Mouse (Mus musculus) kidney, adult 2 months (tissue): Measurements from ENCODE around the gene Tnfsf8.

Experiments used
- CTCF ChIP-seq: fragments of 200-500 bp; conservative IDR thresholded peaks from 2 replicates; pipeline ENCODE4 v1.5.1; 2011; ENCODE audit warnings: low read depth, mild to moderate bottlenecking, control low read depth, low read length, moderate library complexity, mixed read lengths; ENCODE audit not compliant: insufficient read depth, insufficient read length
- POLR2A ChIP-seq: fragments of 200-500 bp; IDR thresholded peaks from one replicate; pipeline ENCODE4 v1.6.1; 2011; ENCODE audit warnings: low read depth, low read length, control low read depth

- TF ChIP-seq CTCF, result no peak
- no peak for TF ChIP-seq POLR2A
Measured at GRCm38 (mm10) chr4:63846881-63847597, 14.1 kb downstream of the Tnfsf8 start.
